Mouse (Mus musculus) left cerebral cortex, adult 9 months (tissue): ENCODE data around the gene Vmn2r71.

Source experiments
- DNase-seq, 2 experiments: peaks; one replicate each; pipeline ENCODE4 v3.0.0; 2022; ENCODE audit warnings: low spot score in 2 of 2

Vmn2r71 gene

GRCm38 (mm10) chr7:85562787-85563186 lies at the start of gene Vmn2r71:
TSS of gene Vmn2r71 (plus strand) at chr7:85563087.
- no peak for DNase-seq

DNA sequence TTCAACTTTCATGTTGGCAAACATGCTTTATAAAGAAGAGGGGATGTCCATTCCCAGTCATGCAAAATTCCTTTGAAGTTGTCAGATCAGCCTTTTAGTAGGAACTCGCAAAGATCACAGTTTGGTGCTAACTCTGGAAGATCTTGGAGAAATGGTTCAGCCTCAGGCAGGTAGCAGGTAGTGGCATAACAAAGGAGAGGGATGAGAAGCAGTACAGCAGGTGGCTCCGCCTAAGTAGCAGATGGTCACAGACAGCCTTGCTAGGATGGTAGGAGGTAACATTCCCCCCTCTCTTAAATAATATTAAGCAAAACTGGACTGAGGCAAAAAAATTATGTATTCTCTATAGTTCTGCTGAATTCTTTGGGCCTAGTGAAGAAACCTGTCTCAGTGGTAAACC lies 20.8 kb upstream of the Vmn2r71 start:
- DNase-seq: no peak

- DNase-seq: no peak
Observed at GRCm38 (mm10) chr7:85543118-85543517, 19.8 kb upstream of the Vmn2r71 start.

- DNase-seq: no peak
Observed at GRCm38 (mm10) chr7:85569092-85569491, 6.2 kb downstream of the Vmn2r71 start, which contains the start of gene Vmn2r70. TSS of gene Vmn2r70 (minus strand) at chr7:85569192.
